Mouse (Mus musculus): ENCODE measurements around the gene Nbas. TPM values are rescaled to one million over a fixed set of nuclear protein-coding genes. Genes with fewer than 3 reads are reported as not detected.

Nbas gene
- 20.2 and 29.1 TPM in 2 replicates for total RNA-seq (2014; rRNA removed; ENCODE audit: low replicate concordance)
- 3.9 TPM in 2 replicates for polyA plus RNA-seq (2015; fragmentation: Nextera tagmentation; extraction: Ambion mirVana)

DNA sequence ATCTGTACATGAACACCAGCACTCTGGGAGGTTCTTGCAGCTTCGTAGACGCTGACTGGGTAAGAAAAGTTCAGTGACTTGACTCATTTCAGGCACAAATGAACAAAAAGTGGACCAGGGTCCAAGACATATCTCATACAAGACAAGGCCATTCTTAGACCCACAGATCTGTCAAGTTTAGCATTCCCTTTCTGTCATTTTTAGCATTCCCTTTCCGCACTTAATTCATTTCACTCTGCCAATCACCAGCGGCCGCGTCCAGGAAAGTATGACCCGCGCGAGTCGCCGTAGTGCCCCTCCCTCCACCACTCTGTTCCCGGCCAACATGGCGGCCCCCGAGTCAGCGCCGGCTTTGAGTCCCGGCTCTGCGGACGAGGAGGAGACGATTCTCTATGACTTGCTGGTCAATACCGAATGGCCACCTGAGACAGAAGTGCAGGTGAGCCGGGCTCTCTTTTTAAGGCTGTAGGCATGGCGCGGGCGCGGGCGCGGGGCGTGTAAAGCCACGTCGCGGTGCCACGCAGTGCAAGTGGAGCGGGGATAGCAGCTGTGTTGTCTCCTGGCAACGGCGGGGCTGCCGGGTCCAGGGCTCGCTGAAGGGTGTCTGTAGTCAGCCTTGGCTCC, at the start of gene Nbas:
TSS of gene Nbas (plus strand) at position 308 of the 624 bp plus-strand sequence.
- no peak for TF ChIP-seq CTCF (IDR thresholded peaks at IDR 0.05; ENCODE audit: low read depth)
- no peak for TF ChIP-seq EP300 (IDR thresholded peaks at IDR 0.05; ENCODE audit: low read depth)
- no peak within 1 kb of the TSS for H3K27ac ChIP-seq (ENCODE audit: low read depth)
- peak within 1 kb of the TSS; percentile 58 for H3K4me2 ChIP-seq (ENCODE audit: low read depth, low read length)
- no peaks in the 10 kb centered on the region for H3K27me3 ChIP-seq (ENCODE audit: control insufficient read depth, insufficient read depth, low read length)
- H3K4me1 ChIP-seq (ENCODE audit: control insufficient read depth, insufficient read depth): 0 out of 2 replicates have a peak, but pooled peaks cover 8% of the 10 kb centered on the region
- peak; percentile 93 for ATAC-seq (ENCODE audit: insufficient read depth, low read depth)
- no peaks in the 10 kb centered on the region for H3K9me3 ChIP-seq (replicated peaks; ENCODE audit: control insufficient read depth, low read length)
- WGBS: 3% methylated on average over 38 of the region's 38 CpGs
- peak; percentile 65 for DNase-seq (ENCODE audit: low spot score)
- peaks cover under 1% of the 10 kb centered on the region; the same call in 1 of the 2 replicates for H3K36me3 ChIP-seq (replicated peaks; ENCODE audit: control insufficient read depth, insufficient read depth, low read length)
- peak within 1 kb of the TSS; percentile 79 for H3K4me3 ChIP-seq (ENCODE audit: low read depth, low read length)
- peak within 1 kb of the TSS; percentile 69 for H3K9ac ChIP-seq (replicated peaks; ENCODE audit: low read depth, low read length)

GRCm38 (mm10) chr12:13242453-13242852, 26.5 kb upstream of the Nbas start:
- Histone ChIP-seq H3K27ac (ENCODE audit: low read depth) (no peak overlapping the region), H3K36me3 (replicated peaks; ENCODE audit: control insufficient read depth, insufficient read depth, low read length) (peaks cover 60% of the 10 kb centered on the region), H3K9me3 (replicated peaks; ENCODE audit: control insufficient read depth, low read length) (no peaks in the 10 kb centered on the region), H3K4me2 (ENCODE audit: low read depth, low read length) (no peak overlapping the region), H3K4me1 (ENCODE audit: control insufficient read depth, insufficient read depth) (no peaks in the 10 kb centered on the region), H3K27me3 (ENCODE audit: control insufficient read depth, insufficient read depth, low read length) (no peaks in the 10 kb centered on the region), H3K9ac (replicated peaks; ENCODE audit: low read depth, low read length) (no peak overlapping the region), H3K4me3 (ENCODE audit: low read depth, low read length) (no peak overlapping the region)
- DNase-seq (ENCODE audit: low spot score) (no peak), ATAC-seq (ENCODE audit: insufficient read depth, low read depth) (no peak)
- TF ChIP-seq EP300 (IDR thresholded peaks at IDR 0.05; ENCODE audit: low read depth): no peak

DNA sequence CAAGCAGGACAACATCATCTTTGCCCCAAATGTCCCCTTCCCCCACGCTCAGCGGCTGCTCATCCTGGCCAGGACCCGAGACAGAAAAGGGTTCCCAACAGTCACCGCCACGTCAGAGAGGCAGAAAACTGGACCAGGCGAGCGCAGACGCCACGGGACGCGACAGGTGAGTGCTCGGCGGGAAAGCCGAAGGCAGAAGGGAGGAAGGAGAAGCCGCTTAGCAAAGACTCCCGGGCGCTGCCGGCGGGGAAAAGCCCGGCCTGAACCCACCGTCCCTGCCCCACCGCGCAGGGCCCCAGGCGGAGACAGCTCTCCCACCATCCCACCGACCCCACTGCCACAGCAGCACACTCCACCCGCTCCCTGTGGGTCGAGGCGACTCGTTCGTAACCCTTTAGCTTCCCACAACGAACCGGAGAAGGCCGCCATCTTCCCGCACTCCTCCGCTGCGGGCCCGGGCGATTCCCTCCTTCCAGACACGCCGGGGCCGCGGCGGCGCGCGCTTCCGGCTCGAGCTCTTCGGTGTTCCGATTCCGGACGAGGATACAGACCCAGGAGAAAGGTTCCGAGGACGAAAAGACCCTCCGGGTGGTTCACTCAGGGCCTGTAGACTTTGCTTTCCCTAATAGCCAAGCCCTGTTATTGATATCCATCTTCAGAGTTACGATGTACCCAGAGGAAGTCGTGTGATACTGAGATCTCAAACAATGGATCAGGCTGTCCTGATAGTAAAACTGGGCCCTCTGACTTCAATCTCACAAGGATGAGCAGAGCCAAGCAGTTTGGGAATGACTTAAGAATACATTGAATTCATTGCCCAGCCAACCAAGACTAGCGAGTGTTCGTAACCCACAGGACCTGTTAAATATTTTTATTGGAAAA, 20.0 kb upstream of the Nbas start, which contains the start of gene Ddx1:
TSS of gene Ddx1 (minus strand) at position 523 of the 882 bp plus-strand sequence.
- H3K9ac ChIP-seq (replicated peaks; ENCODE audit: low read depth, low read length): peak within 1 kb of the TSS; percentile 89
- 3% methylated on average over 56 of the region's 59 CpGs for WGBS
- TF ChIP-seq EP300 (IDR thresholded peaks at IDR 0.05; ENCODE audit: low read depth) (no peak), CTCF (IDR thresholded peaks at IDR 0.05; ENCODE audit: low read depth) (no peak)
- H3K36me3 ChIP-seq (replicated peaks; ENCODE audit: control insufficient read depth, insufficient read depth, low read length): peaks cover 7% of the 10 kb centered on the region
- no peaks in the 10 kb centered on the region for H3K27me3 ChIP-seq (ENCODE audit: control insufficient read depth, insufficient read depth, low read length)
- H3K4me2 ChIP-seq (ENCODE audit: low read depth, low read length): peak within 1 kb of the TSS; percentile 65
- H3K4me1 ChIP-seq (ENCODE audit: control insufficient read depth, insufficient read depth): peaks cover 6% of the 10 kb centered on the region; the same call in 1 of the 2 replicates
- peak; percentile 89 for ATAC-seq (ENCODE audit: insufficient read depth, low read depth)
- peak; percentile 43 for DNase-seq (ENCODE audit: low spot score)
- peak within 1 kb of the TSS; percentile 89 for H3K27ac ChIP-seq (ENCODE audit: low read depth)
- H3K9me3 ChIP-seq (replicated peaks; ENCODE audit: control insufficient read depth, low read length): no peaks in the 10 kb centered on the region
- peak within 1 kb of the TSS; percentile 99 for H3K4me3 ChIP-seq (ENCODE audit: low read depth, low read length)

GRCm38 (mm10) chr12:13249573-13249919, 19.4 kb upstream of the Nbas start:
- Histone ChIP-seq H3K9me3 (replicated peaks; ENCODE audit: control insufficient read depth, low read length) (no peaks in the 10 kb centered on the region), H3K36me3 (replicated peaks; ENCODE audit: control insufficient read depth, insufficient read depth, low read length) (peaks cover 1% of the 10 kb centered on the region; the same call in 1 of the 2 replicates), H3K9ac (replicated peaks; ENCODE audit: low read depth, low read length) (peak overlapping the region; percentile 89), H3K4me1 (ENCODE audit: control insufficient read depth, insufficient read depth) (peaks cover 6% of the 10 kb centered on the region; the same call in 1 of the 2 replicates), H3K4me3 (ENCODE audit: low read depth, low read length) (peak overlapping the region; percentile 99), H3K4me2 (ENCODE audit: low read depth, low read length) (peak overlapping the region; percentile 65), H3K27me3 (ENCODE audit: control insufficient read depth, insufficient read depth, low read length) (no peaks in the 10 kb centered on the region), H3K27ac (ENCODE audit: low read depth) (no peak overlapping the region; the same call in 1 of the 2 replicates)
- WGBS: 88% methylated on average over 3 of the region's 3 CpGs
- TF ChIP-seq CTCF (IDR thresholded peaks at IDR 0.05; ENCODE audit: low read depth) (no peak), EP300 (IDR thresholded peaks at IDR 0.05; ENCODE audit: low read depth) (no peak)
- ATAC-seq (ENCODE audit: insufficient read depth, low read depth) (no peak), DNase-seq (ENCODE audit: low spot score) (no peak)

DNA sequence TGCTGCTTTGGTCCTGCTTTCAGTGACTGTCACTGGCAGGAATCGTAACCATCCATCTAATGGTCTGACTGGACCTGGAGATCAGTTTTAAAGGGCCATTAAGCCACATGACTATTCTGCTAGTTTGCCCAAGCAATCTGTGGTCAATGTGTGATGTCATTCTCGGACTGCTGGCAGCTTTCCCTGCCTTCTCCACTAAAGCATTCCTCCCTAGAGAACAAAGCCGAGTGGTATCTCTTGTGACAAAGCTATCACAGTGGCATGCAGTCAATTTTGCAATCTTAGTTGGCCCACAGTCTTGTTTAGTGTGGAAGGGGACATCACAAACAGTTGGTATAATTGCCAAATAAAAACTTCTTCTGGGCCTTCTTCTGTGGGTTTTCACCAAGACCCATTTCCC, 13.9 kb upstream of the Nbas start:
- H3K4me3 ChIP-seq (ENCODE audit: low read depth, low read length): no peak overlapping the region
- WGBS: 12% methylated on average over 3 of the region's 3 CpGs
- peak; percentile 34 for DNase-seq (ENCODE audit: low spot score)
- H3K4me1 ChIP-seq (ENCODE audit: control insufficient read depth, insufficient read depth): peaks cover 6% of the 10 kb centered on the region; the same call in 1 of the 2 replicates
- ATAC-seq (ENCODE audit: insufficient read depth, low read depth): peak; percentile 53; the same call in 1 of the 2 replicates
- H3K27ac ChIP-seq (ENCODE audit: low read depth): no peak overlapping the region
- no peak overlapping the region for H3K9ac ChIP-seq (replicated peaks; ENCODE audit: low read depth, low read length)
- TF ChIP-seq EP300 (IDR thresholded peaks at IDR 0.05; ENCODE audit: low read depth): no peak
- no peak for TF ChIP-seq CTCF (IDR thresholded peaks at IDR 0.05; ENCODE audit: low read depth)
- H3K9me3 ChIP-seq (replicated peaks; ENCODE audit: control insufficient read depth, low read length): no peaks in the 10 kb centered on the region
- H3K27me3 ChIP-seq (ENCODE audit: control insufficient read depth, insufficient read depth, low read length): no peaks in the 10 kb centered on the region
- no peaks in the 10 kb centered on the region for H3K36me3 ChIP-seq (replicated peaks; ENCODE audit: control insufficient read depth, insufficient read depth, low read length)
- H3K4me2 ChIP-seq (ENCODE audit: low read depth, low read length): peak overlapping the region; percentile 14; the same call in 1 of the 2 replicates
